ENCODE assay signal across 8 mouse cellular contexts in the genomic region with DNA sequence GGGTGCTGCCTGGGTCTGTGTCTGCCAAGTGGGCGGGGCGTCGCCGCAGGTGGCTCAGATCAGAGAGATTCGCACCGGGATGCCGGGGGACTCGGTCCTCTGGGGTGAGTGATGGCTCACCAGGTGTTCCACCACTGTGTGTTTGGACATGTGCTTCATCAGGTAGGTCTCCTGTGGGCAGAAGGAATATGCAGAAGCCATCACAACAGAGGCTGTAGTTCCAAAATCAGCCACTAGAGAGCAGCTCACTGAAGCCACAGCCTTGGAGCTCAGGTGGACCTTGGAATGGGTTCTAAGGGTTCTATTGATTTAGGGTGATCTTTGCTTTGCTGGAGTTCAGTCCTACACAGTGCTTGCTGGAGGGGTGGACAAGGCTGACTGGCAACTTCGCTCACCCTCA. TPM values are rescaled to one million over a fixed set of nuclear protein-coding genes. Genes with fewer than 3 reads are reported as not detected.
DNase-seq lines count a peak whose midpoint lies in the region; ATAC-seq and TF ChIP-seq lines count a peak whose summit lies in the region.

No protein-coding gene starts in this region.

- no peak for ATAC-seq in kidney, embryonic 15.5 days (replicated peaks; ENCODE audit: low FRiP score)
- no peak for ATAC-seq in monocyte, adult 5-6 weeks (replicated peaks; ENCODE audit: insufficient number of reproducible peaks, low FRiP score, low TSS enrichment, poor library complexity, severe bottlenecking)

- no peaks in the 10 kb centered on the region for H3K79me2 ChIP-seq in liver, adult 2 months (ENCODE audit: control insufficient read depth, insufficient read depth, low read length)

- H3K36me3 ChIP-seq in kidney, embryonic 15.5 days, result peaks cover 76% of the 10 kb centered on the region
- H3K36me3 ChIP-seq in embryonic facial prominence, embryonic 10.5 days (replicated peaks), result peaks cover 83% of the 10 kb centered on the region
- H3K36me3 ChIP-seq in liver, adult 2 months (ENCODE audit: control insufficient read depth, insufficient read depth, low read length), result peaks cover 1% of the 10 kb centered on the region; the same call in 1 of the 2 replicates

- TF ChIP-seq CTCF in liver, adult 2 months (IDR thresholded peaks at IDR 0.05; ENCODE audit: low read depth, low read length), result peak; percentile 64

- H3K4me2 ChIP-seq in kidney, embryonic 15.5 days, result no peak overlapping the region

- no peak overlapping the region for H3K4me3 ChIP-seq in kidney, embryonic 15.5 days (replicated peaks)
- no peak overlapping the region for H3K4me3 ChIP-seq in embryonic facial prominence, embryonic 10.5 days
- no peak overlapping the region for H3K4me3 ChIP-seq in liver, adult 2 months (ENCODE audit: insufficient read depth, low read depth, low read length)

- H3K27ac ChIP-seq in kidney, embryonic 15.5 days, result no peak overlapping the region
- no peak overlapping the region for H3K27ac ChIP-seq in embryonic facial prominence, embryonic 10.5 days (replicated peaks)
- no peak overlapping the region for H3K27ac ChIP-seq in liver, adult 2 months (replicated peaks; ENCODE audit: insufficient read depth, low read depth, low read length)

- no peak overlapping the region for H3K9ac ChIP-seq in kidney, embryonic 15.5 days
- H3K9ac ChIP-seq in liver, adult 2 months (ENCODE audit: low read depth, low read length), result no peak overlapping the region

- 91% methylated on average over 9 of the region's 9 CpGs for WGBS in kidney, embryonic 15.5 days
- WGBS in embryonic facial prominence, embryonic 10.5 days, result 93% methylated on average over 9 of the region's 9 CpGs
- 89% methylated on average over 9 of the region's 9 CpGs for WGBS in liver, adult 2 months

- DNase-seq in kidney, adult 11 months, result peak; percentile 43
- peak; percentile 56 to 57 for DNase-seq in CD8-positive naive resting alpha-beta T cell, adult 2 months (ENCODE audit: low read depth in 2 of 2, low spot score in 2 of 2)
- DNase-seq in R1 (ENCODE audit: low read depth, low spot score), result peak; percentile 77
- peak; percentile 40 for DNase-seq in embryonic facial prominence, embryonic 10.5 days (ENCODE audit: low spot score)
- peak; percentile 79 for DNase-seq in liver, adult 2 months (ENCODE audit: extremely low read depth, low read depth, low spot score)
- DNase-seq in retina, postnatal 7 days (ENCODE audit: low read depth, low spot score), result peak; percentile 32

- no peaks in the 10 kb centered on the region for H3K27me3 ChIP-seq in kidney, embryonic 15.5 days
- H3K27me3 ChIP-seq in embryonic facial prominence, embryonic 10.5 days (replicated peaks; ENCODE audit: low read depth, poor library complexity, severe bottlenecking), result no peaks in the 10 kb centered on the region
- H3K27me3 ChIP-seq in liver, adult 2 months (ENCODE audit: control insufficient read depth, insufficient read depth, low read length), result no peaks in the 10 kb centered on the region

- H3K9me3 ChIP-seq in kidney, embryonic 15.5 days (replicated peaks), result no peaks in the 10 kb centered on the region
- no peaks in the 10 kb centered on the region for H3K9me3 ChIP-seq in embryonic facial prominence, embryonic 10.5 days

- TF ChIP-seq POLR2A in liver, adult 2 months (IDR thresholded peaks at IDR 0.05; ENCODE audit: extremely low read depth, insufficient read depth, low read length), result no peak

- peaks cover 14% of the 10 kb centered on the region; the same call in 1 of the 2 replicates for H3K4me1 ChIP-seq in kidney, embryonic 15.5 days
- H3K4me1 ChIP-seq in embryonic facial prominence, embryonic 10.5 days, result peaks cover 25% of the 10 kb centered on the region
- H3K4me1 ChIP-seq in liver, adult 2 months (ENCODE audit: control insufficient read depth, insufficient read depth, low read length), result no peaks in the 10 kb centered on the region

RNA-seq across cellular contexts. Expression of a gene that starts 19.3 kb away (rescaled TPM):
- polyA plus RNA-seq in kidney, embryonic 15.5 days (2015; fragmentation: Nextera tagmentation; extraction: Ambion mirVana), result 0.22 and 0.28 TPM in 2 replicates
- 0.09 and 0.12 TPM in 2 replicates for polyA plus RNA-seq in embryonic facial prominence, embryonic 10.5 days (2016; fragmentation: Nextera tagmentation; extraction: Ambion mirVana)
- under 0.01 and 0.07 TPM in 2 replicates for total RNA-seq in liver, adult 2 months (2014; rRNA removed)
- polyA plus RNA-seq in liver, adult 2 months (2012; rRNA removed), result 0.02 TPM in 1 of 2 replicates, not detected in the other
- 0.19 to 0.57 TPM in 2 of 3 replicates, not detected in the other for total RNA-seq in monocyte, adult 5-6 weeks (2017)

RNA-seq across cellular contexts. Expression of a gene that starts 31.4 kb away (rescaled TPM):
- 37.5 and 43.8 TPM in 2 replicates for polyA plus RNA-seq in kidney, embryonic 15.5 days (2015; fragmentation: Nextera tagmentation; extraction: Ambion mirVana)
- polyA plus RNA-seq in embryonic facial prominence, embryonic 10.5 days (2016; fragmentation: Nextera tagmentation; extraction: Ambion mirVana), result 38.7 and 39.0 TPM in 2 replicates
- total RNA-seq in liver, adult 2 months (2014; rRNA removed), result 0.83 and 0.87 TPM in 2 replicates
- polyA plus RNA-seq in liver, adult 2 months (2012; rRNA removed), result 5.7 and 6.2 TPM in 2 replicates
- total RNA-seq in monocyte, adult 5-6 weeks (2017), result 3.6 to 8.3 TPM (median 5.7 TPM) in 3 replicates
